Mouse (Mus musculus) naive thymus-derived CD4-positive, alpha-beta T cell, adult 5 months (primary cell): ENCODE results near the gene Usp11. TPM values are rescaled to one million over a fixed set of nuclear protein-coding genes. Genes with fewer than 3 reads are reported as not detected.

Experiments used
- polyA plus RNA-seq: library from polyadenylated mRNA; unstranded; fragments of 100-300 nt; shearing (Covaris generic); gene quantifications from one replicate; pipeline ENCODE4 v1.2.1, GENCODE M21; 2017

Usp11 gene
- 13.0 TPM for polyA plus RNA-seq

DNA sequence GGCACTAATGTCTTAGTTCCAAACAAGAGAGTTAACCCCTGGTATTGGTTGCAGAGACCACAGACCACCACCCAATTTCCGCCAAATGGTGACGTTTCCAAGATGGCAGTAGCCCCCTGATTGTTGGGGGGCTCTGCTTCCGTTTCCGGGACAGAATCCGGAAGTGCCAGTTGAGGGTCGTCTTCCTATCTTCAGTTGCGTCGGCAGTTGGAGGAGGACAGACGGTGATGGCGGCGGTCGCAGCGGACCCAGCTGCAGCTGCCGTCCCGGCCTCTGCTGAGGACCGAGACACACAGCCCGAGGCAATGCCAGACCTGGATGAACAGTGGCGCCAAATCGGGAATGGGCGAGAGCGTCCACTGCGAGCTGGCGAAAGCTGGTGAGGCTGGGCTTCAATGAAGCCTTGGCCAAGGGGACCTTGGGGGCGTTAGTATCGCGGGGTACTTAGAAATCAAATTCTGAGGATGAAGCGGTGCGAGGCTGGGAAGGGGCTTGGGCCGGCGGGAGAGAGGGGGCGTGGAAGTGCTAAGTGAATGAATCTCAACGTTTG, at the start of gene Usp11:
Gene Usp11 (plus strand): TSS at position 166 of the 550 bp plus-strand sequence.

DNA sequence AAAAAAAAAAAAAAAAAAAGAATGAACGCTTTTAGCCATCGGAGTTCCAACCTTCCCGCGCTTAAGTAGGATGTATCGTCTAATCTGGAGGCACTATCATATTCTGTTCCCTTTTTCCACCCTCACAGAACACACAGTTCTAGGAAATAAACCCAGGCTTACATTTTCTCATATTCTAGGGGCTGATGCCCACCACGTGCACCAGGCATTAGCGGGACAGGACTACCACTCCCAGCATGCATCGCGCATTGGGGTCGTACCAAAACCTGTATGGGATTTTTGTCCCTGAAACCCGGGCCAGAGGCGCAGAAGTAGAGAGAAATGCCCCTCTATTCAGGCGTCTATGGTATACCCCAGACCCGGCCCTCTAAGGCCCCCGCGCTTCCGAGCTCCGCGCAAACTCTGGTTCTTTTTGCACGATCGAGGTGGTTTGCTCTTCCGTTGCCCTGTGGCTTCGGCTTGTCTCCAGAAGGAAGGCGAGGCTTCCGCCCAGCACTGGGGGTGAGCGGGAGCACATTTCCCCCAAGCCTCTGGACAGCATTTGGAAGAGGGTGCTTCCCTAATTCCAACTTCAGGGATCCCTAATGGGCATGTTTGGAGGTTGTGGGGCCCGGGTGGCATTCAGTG, 45.6 kb upstream of the Usp11 start, which contains the start of gene Uba1:
Gene Uba1 (plus strand): TSS at position 301 of the 627 bp plus-strand sequence.

DNA sequence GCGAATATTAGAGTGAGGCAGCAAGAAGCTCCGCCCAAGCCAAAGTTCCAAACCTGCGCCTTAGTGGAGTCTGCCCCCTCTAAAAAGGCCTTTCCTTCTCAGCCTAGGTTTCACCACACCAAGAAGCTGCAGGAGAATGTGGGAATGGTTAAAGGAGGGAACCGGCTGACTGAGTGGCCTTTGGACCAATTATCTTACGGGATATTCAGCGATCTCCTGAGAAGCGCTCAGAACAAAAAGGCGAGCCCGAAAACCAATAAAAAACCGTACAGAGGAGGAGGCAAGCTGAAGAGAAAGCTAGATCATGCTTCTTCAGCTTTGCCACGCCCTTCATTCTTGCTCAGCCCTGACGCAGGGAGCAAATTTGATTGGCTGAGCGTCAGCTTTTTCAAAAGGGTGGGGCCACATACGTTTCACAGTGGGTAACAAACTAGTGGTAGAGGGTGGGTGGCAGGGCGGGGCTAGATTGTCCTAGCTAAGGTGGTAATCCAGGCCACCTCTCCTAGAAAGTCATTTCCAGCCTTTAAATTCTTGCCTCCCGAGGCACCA, 16.1 kb upstream of the Usp11 start, which contains the start of gene Cdk16:
Gene Cdk16 (plus strand): TSS at position 436 of the 549 bp plus-strand sequence.

Other genes starting within 250 kb of the Usp11 start
- gene Rgn, start 154.1 kb upstream of the Usp11 start, polyA plus RNA-seq, result not detected
- gene Rbm10, start 86.4 kb upstream of the Usp11 start, polyA plus RNA-seq, result 50.1 TPM
- gene Ndufb11, start 86.3 kb upstream of the Usp11 start, polyA plus RNA-seq, result 154 TPM
- 181 TPM for gene Uba1, start 45.6 kb upstream of the Usp11 start, polyA plus RNA-seq
- 97.1 TPM for gene Cdk16, start 16.0 kb upstream of the Usp11 start, polyA plus RNA-seq
- gene Araf, start 93.9 kb downstream of the Usp11 start, polyA plus RNA-seq, result 162 TPM
- not detected for gene Timp1, start 166.3 kb downstream of the Usp11 start, polyA plus RNA-seq
- 0.21 TPM for gene Syn1, start 217.1 kb downstream of the Usp11 start, polyA plus RNA-seq
- 2.7 TPM for gene Cfp, start 227.6 kb downstream of the Usp11 start, polyA plus RNA-seq
- gene Elk1, start 246.7 kb downstream of the Usp11 start, polyA plus RNA-seq, result 9.6 TPM